Mouse (Mus musculus) right cerebral cortex, postnatal 14 days (tissue): Measurements from ENCODE around the gene Fzd2.
"Not testable (repeated sequence)": the region's sequence is repeated elsewhere in the genome, so short reads cannot be mapped to it uniquely, and the experiment has no call there.

Experiments used
- DNase-seq: peaks from one replicate; pipeline ENCODE4 v3.0.0; 2022

Fzd2 gene

DNA sequence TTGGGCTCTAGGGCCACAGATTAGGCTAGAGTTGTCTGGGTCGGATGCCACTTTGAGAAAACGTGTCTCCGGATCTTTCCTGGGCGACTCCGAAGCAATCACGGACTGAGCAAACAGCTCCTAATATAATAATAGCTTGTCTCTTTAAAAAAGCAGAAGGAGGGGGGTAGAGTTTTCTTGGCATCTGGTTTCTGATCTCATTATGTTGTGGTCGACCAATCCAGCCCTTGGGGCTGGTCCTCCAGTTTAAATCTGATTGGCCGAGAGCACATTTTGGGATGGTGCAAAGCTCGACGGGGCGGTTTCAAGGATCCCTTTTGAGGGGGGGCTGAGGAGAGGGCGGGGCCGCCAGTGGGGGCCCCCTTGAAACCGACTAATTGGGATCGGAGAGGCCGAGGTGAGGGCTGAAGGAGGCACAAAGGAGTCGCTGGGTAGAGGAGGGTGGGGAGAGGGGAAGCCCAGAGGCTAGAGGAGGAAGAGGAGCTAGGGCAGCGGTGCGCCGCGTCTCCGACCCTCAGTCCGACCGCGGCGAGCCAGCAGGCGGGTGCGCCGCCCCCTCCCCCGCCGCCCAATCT lies at the start of gene Fzd2:
Fzd2 (plus strand) TSS at position 387 of the 575 bp plus-strand sequence.
- DNase-seq: peak; percentile 61

DNA sequence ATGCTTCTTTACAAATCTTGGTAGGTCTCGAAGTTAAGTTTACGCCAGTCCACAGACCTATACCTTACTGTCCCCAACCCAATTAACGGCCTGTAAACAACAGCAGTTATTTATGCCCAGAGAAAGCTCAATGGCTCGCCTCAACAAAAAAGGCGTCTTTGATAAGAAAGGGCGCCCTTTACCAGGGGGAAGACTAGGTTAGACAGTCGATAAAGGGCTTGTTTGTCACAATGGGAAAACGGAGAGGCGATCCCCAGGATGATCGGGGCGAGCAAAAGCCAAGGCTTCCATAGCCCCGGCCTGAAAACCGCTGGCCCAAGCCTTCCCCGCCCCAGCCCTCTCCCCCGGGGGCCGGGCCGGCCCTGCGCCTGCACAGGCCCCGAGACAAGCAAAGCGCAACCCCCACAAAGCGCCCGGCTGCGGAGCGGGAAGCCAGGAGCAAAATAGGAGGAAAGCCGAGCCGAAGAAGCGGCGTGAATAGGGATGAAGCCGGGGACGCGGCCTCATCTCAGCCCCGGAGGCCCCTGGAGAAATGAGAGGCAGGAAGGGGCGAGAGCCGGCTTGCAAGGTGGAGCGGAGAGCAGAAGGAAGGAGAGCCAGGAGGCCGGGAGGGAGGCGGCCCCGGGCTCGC lies 48.7 kb upstream of the Fzd2 start:
- DNase-seq: peak; percentile 54

DNA sequence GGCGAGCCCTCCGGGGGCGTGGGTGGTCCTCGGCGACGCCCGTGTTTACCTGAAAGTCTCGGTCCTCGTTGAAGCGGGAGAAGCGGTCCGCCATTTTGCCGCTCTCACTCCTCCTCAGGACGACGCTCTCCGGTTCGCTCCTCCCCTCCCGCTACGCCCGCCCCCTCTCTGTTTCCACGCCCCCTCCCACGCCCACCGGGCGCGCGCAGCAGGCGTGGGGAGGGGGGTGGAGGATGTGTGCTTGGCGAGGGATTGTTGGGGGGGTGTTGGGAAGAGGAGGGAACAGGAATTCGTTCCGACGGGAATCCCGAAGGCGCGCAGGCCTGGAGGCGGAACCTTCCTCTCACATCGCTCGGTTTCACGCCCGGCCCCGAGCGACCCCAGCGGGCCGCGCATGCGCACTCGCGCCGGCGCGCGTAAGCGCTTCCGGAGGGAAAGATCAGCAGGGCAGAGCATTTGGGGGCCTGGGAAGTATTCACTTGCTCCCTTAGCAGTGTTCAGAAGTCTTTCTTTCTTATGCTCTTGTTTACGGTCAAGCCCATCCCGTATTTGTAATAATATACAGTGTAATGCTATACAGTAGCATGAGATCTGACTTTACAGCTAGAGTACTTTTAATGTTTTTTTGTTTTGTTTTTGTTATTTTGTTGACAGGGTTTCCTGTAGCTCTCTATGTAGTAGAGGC lies 48.0 kb upstream of the Fzd2 start, which contains the start of gene Gpatch8:
Gpatch8 (minus strand) TSS at position 362 of the 685 bp plus-strand sequence.
- DNase-seq: peak; percentile 94

GRCm38 (mm10) chr11:102556716-102557074 lies 47.5 kb upstream of the Fzd2 start:
- no peak for DNase-seq

GRCm38 (mm10) chr11:102557386-102557785 lies 46.8 kb upstream of the Fzd2 start:
- DNase-seq: no peak

DNA sequence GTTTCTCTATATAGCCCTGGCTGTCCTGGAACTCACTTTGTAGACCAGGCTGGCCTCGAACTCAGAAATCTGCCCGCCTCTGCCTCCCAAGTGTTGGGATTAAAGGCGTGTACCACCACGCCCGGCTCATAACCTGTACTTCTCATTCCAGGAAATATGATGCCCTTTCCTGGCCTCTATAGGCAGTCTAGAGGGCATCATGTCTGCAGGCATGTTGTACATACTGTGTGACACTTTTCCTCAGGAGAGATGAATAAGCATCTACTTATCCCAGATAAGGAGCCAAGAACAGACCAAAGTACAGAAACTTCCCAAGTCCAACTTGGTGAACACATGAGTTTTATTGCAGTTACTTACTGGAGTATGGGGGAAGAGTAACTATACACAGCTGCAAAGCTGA lies 45.5 kb upstream of the Fzd2 start:
- no peak for DNase-seq

GRCm38 (mm10) chr11:102564952-102565671 lies 39.1 kb upstream of the Fzd2 start:
- not testable (repeated sequence) for DNase-seq

- DNase-seq: no peak
Observed at GRCm38 (mm10) chr11:102565741-102566140, 38.5 kb upstream of the Fzd2 start.

DNA sequence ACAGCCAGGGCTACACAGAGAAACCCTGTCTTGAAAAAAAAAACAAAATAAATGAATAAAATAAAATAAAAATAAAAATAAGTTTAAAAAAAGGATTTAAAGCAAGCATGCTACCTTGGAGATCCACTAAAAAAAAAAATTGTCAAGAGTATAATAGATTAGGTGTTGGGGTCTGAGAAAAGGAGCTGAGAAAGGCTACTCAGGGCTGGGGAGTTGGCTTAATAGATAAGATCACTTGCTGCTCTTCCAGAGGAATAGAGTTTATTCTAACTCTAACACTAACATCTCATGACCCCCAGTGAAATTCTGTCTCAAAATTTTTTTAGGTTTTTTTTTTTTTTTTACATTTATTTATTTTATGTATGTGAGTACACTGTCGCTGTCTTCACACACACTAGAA lies 37.9 kb upstream of the Fzd2 start:
- DNase-seq: no peak

DNA sequence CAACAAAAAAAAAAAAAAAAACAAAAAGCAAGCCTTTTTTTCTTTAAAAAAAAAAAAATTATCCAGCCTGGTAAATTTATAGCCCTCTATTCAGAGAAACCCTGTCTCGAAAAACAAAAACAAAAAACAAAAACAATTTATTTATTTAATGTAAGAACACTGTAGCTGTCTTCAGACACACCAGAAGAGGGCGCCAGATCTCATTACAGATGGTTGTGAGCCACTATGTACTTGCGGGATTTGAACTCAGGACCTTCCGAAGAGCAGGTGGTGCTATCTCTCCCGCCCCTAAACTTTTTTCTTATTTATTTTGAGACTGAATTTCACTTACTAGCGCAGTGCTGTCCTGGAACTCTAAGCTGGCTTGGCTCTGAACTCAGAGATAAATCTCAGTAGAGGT lies 37.0 kb upstream of the Fzd2 start:
- DNase-seq: no peak

- DNase-seq: no peak
Observed at GRCm38 (mm10) chr11:102567723-102568122, 36.5 kb upstream of the Fzd2 start.

DNA sequence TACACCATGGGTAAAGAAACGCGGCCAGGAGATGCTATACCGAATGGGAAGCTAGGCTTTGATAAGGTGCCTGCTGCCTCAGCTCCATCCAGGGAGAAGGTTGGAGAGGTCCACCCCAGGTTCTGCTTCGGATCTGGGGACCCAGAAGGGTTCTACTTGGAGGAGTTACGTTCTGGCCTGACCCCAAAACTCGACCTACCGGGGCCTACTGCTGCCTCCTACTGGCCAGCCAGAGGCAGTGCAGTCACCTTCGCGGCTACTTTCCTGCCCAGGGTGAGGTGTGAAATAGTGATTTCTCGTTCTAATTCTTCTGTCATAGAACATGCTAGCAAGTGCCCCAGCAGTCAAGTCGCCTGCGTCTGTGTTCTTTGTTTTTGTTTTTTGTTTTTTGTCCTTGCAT lies 36.0 kb upstream of the Fzd2 start:
- DNase-seq: no peak

- DNase-seq: no peak
Observed at GRCm38 (mm10) chr11:102568756-102569377, 35.3 kb upstream of the Fzd2 start.

GRCm38 (mm10) chr11:102572866-102573663 lies 31.1 kb upstream of the Fzd2 start:
- DNase-seq: peak; percentile 90

- DNase-seq: no peak
Observed at GRCm38 (mm10) chr11:102575034-102575433, 29.2 kb upstream of the Fzd2 start.

- no peak for DNase-seq
Observed at GRCm38 (mm10) chr11:102576050-102576754, 28.0 kb upstream of the Fzd2 start.

DNA sequence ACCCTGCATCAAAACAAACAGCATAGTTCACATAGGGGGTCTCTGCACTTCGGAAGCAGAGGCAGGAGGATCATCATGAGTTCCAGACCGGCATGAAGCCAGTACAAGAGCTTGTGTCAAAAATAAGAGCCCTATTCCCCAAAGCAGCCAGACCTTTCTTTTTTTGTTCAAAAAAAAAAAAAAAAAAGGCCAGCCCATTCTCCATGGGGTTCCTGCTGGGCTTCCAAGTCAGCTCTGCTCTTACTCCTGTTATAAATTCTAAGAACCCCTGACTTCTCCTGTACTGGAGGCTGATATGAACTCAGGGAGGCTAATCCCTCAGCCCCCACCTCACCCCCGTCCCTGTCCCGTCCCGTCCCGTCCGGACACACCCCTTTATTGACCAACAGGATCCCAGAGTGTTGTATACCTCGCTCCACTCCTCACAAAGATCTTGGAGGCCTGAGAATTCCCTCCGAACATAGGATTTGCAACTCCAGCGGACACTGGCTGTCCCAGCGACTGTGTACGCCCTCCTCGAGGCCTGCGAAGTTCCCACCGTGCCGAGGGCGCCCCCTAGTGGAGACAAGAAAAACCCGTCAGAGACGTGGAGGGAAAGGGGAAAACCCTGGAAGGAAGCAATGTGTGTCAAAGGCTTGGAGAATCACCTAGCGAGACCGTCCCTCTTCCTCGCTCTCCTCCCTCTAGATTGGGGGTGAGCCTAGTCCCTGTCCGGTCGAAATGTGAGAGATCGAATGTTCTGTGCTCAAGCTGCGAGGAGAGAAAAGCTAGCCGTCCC lies 25.7 kb upstream of the Fzd2 start:
- DNase-seq: peak; percentile 75

- peak; percentile 21 for DNase-seq
Observed at GRCm38 (mm10) chr11:102579165-102580033, 24.8 kb upstream of the Fzd2 start, which contains the start of gene Gm11627. Gene Gm11627, minus strand, starts transcription at chr11:102579461.

GRCm38 (mm10) chr11:102580034-102580330 lies 24.2 kb upstream of the Fzd2 start:
- DNase-seq: no peak
